Mouse (Mus musculus): ENCODE data around the gene Dner.

The Dner gene

DNA sequence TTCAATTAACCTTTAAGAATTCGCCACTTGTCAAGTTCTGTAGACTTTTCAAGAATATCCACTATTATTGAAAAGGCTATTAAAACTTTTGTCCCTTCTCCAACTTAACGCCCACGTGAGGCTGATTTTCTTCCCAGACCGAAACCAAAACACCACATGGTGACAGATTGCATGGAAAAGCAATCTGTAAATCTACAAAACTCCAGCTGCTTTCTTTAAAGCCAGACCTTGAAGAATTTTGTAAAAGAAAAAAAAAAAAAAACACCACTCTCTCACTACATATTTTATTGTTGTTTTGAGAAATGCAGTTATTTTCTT lies 173.1 kb downstream of the Dner start:
- no peak for DNase-seq

DNA sequence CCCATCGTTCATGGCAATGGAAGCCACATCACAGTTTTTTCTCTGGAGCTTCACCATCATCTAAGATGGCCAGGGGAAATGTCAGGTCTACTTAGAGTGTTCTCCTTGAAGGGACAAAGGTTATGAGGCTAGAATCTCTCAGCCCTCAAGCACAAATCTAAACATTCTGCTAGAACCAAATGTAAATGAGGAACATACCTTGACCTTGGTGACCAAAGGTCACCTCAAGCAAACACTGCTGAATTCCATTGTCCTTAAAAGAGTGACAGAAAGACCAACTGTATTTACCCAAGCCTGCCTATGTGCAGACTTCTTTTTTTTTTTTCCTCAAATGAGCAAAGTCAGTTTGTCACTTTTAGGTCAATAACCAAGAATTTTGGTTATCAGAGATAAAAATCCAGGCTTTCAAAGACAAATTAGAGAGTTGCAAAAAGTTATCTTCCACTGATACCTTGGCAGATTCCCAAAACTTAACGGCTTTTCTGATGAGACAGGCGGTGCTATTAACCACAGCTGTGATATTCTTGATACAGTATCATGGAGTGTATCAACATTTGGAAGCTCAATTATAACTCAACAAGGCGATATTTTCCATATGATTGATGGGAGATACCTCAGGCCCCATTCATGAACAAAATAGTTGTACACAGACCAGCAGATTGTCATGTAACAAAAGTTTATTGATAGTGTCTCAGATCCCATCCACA lies 173.6 kb downstream of the Dner start:
- no peak for DNase-seq

GRCm38 (mm10) chr1:84518347-84518746 lies 177.7 kb downstream of the Dner start:
- no peak for DNase-seq

GRCm38 (mm10) chr1:84513201-84513600 lies 182.8 kb downstream of the Dner start:
- DNase-seq: no peak

GRCm38 (mm10) chr1:84508510-84508909 lies 187.5 kb downstream of the Dner start:
- DNase-seq: no peak

GRCm38 (mm10) chr1:84507568-84507967 lies 188.5 kb downstream of the Dner start:
- DNase-seq: no peak

- peak; percentile 2 for DNase-seq
These were observed 189.0 kb downstream of the Dner start for GRCm38 (mm10) chr1:84506984-84507546.

GRCm38 (mm10) chr1:84500673-84501072 lies 195.3 kb downstream of the Dner start:
- DNase-seq: no peak

DNA sequence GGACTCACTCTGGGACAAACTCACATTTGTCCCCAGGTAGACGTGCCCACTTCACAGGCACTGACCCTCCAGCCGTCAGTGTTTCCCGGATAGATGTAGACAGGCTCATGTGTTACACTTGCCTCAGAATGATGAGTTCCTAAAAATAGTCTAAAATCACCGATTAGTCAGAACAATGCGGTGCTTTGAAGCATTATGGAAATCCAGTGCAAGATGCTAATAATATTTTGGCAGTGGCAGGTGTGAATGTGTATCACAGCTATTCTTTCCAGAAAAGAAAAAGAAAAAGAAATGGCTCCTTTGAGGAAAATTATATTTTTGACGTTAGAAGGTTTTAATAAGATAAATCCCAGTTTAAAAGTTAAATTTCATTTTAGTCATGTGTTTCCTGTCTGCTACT lies 204.3 kb downstream of the Dner start:
- no peak for DNase-seq

DNA sequence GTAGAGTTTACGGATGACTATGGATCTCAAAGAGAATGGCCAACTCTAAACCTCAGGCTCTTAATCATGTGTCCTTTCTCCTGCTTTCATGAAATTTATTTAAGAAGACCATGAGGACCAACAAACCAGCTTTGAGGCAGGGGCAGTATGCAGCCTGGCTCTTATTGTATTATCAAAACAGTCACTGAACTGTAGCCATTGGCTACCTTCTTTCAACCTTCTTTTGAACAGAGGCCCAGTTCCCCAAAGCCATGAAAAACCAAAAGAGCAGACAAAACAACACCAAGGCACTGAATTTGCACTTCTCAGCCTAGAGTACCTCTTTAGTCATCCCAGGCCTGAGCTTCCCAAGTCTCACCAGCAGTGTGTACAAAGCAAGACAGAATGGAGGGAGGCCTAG lies 207.5 kb downstream of the Dner start:
- no peak for DNase-seq

- no peak for DNase-seq
These were observed 211.0 kb downstream of the Dner start for GRCm38 (mm10) chr1:84485066-84485465.

- no peak for DNase-seq
These were observed 211.4 kb downstream of the Dner start for GRCm38 (mm10) chr1:84484577-84484976.

DNA sequence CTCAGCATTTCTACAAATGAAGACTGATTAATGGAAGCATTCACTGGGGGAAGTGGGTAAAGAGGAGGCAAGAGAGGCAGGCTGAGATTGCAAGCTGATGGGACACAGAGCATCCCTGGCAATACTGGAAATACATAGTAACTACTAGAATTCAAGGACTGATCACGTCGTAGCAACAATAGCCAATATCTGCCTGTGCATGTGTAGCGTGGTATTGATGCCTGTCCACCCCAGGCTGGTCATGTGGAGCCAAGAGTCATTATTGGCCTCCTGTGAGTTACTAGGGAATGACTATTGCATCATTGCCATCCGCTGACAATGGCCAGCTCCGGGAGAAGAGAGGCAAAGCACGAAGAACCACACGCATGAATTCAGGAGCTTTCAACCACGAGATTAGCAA lies 216.0 kb downstream of the Dner start:
- no peak for DNase-seq

DNA sequence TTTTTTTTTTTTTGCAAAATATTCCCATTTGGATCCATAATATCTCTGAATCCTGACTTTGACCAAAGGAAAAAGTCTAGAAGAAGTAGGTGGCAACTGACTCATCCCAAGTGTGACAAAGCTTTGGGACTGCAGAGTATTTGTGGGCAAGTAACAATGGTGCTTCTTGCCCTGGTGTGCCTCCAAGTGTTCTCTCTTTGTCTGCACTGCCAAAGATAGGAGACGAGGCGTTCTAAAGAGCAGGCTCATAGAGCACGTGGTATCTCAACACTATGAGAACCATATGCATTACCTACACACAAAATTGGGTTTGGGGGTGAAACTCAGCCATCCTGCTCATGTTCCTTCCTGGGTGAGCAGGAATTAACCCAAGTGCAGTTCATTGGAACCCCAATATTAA lies 221.7 kb downstream of the Dner start:
- no peak for DNase-seq

DNA sequence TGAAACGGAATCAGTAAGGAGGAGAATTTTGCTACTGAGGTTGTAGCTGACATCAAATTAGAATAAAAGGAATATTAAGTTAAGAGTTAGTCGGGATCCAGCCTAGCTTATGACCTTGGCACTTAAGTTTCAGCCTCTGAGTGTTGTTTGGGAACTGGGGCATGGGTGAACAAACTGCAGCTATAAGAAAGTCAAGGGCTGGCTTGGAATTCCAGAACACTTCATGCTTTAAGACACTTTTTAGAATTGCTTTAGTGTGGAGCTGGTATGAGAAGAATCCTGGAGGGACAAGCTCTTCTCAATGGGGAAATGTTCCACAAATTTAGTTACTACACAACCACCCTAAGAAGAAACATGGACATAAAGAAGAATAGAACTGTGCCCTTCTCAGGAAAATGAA lies 223.8 kb downstream of the Dner start:
- DNase-seq: no peak

- no peak for DNase-seq
These were observed 225.7 kb downstream of the Dner start for GRCm38 (mm10) chr1:84470342-84470741.

DNA sequence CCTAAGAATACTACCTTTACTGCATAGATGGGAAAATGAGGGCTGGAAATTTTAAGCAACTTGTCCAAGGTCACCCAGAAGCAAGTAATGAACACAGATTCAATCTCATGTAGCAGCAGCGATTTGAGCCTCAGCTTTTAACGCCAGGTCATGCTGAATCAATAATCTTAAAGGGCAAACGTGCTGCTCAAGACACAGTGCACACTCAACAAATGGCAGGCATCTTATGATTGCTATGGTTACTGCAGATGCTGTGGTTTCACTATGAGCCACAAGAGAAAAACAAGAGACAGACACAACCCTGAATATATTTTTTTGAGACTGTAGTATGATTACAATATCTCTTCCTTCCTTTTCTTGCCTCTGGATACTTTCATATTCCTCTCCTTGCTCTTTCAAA lies 228.4 kb downstream of the Dner start:
- no peak for DNase-seq

DNA sequence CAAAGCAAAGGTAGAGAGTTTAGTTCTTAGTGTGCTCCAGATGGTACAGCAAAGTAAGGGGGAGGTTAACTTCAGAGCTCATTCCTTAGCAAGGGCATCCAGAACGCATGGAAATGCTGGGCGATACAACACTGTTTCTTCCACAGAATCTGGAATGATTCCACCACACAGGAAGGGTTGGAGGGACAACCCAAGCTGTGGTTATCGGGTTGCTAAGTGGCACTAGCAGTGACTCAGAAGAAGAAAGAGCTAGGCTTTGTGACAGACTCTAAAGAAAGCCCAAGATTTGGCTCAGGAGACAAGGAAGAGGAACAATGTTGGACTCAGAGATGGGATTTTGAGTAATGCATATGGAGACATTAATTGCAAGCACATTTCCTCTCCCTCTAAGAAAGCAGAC lies 231.3 kb downstream of the Dner start:
- DNase-seq: no peak

- no peak for DNase-seq
These were observed 231.9 kb downstream of the Dner start for GRCm38 (mm10) chr1:84463976-84464662.

DNA sequence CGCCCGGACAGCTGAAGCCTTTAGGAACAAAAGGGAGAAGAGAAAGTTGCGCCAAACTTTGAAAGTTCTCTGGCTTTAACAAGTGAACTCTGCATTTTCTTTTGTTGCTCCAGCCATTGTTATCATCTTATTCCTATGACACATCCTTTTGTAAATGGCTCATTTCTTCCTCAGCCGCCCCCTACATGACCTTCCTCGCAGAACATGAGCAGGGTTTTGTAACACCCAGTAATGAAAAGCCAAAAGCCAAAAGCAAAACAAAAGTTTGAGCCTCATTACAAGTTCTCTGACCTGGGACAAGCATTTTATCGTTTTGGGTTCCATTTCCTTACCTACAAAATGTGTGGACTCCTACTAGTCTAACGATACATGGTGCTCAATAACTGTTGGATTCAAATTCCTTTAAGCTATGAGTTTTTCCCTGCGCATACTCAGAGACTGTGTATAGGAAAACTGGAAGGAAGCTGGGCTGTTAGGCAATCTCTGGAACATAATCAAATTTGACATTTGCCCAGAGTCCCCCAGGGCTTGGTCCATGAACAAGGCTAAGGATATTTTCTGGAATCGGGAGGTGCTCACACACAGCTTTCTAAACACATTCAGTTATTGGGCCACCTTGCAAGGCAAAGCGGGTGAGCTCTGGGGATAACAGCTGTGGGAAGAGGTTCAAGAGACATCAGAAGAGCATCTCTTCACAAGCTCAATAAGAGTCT lies 246.3 kb downstream of the Dner start:
- no peak for DNase-seq

DNA sequence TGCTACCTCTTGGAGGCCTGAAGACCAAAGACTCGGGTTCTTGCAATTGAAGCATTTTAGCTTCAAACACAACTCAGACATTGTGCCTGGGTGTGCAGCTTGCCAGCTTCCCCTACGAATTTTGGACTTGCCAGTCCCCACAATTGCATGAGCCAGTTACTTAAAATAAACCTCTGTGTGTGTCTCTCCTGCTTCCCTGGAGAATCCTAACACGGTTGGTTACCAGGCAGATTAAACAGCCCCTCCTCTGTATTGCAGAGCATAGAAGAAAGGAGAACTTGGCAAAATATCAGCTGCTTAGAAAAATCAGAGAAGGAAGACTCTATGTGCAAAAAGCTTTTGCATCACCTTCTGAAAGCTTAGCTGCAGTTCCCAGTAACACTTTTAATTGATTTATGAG lies 252.4 kb downstream of the Dner start:
- no peak for DNase-seq

- no peak for DNase-seq
These were observed 253.0 kb downstream of the Dner start for GRCm38 (mm10) chr1:84443050-84443449.

DNA sequence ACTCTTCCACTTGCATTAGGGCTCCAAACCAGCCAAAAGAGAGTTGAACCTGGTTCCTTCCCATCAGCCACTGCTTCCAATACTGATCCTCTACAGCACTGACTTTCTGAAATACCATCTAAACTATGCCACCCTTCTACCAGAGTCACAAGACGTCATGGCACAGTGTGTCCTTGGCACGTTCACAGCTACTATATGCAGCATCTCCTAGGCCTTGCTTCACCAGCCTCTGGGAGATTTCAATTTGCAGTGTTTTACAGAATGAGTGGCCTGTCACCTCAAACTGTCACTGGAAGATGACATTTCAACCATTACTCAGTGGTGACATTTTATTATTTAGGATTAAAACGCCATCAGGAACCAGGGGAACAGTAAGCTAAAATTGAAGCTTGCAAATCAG lies 254.6 kb downstream of the Dner start:
- no peak for DNase-seq

DNA sequence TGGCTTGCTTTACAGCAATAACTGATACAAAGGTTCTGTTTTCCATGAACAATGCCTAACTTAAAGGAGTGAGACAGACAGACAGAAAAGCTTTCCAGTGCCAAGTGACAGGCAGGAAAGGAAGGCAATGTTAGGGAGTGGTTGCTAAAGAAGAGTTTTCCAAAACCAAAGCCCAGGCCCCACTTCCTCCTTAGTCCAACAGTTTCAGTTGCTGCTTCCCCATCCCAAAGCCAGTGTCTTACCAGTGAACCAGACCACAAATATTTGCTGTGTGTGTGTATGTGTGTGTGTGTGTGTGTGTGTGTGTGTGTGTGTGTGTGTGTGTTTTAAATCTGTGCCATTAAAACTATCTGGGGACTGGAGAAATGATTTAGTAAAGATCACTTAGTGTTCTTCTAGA lies 258.5 kb downstream of the Dner start:
- DNase-seq: no peak

All from lung, postnatal 14 days (tissue).